Comparison of ENCODE assay signal across 8 mouse cellular contexts in the genomic region with DNA sequence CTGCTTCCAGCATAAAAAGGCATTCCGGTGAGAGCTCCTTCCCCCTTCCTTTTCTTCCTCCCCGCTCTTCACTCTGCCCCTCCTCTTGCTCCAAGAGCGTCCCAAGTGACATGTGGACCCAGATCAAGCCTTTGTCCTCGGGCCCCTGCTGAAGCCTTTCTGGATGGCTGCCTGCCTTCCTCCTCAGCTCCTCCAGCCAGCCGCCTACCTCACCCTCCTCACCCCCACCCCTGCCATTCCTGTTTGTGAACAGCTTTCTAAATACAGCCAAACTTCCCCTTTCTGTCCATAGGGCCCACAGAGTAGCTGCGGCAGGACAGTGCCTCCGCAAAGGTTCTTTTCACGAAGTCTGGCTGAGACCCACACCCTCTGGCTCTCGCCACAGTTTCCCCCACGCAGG.
DNase-seq lines count a peak whose midpoint lies in the region; ATAC-seq and TF ChIP-seq lines count a peak whose summit lies in the region.

No protein-coding gene starts in this region.

- DNase-seq in G1E (ENCODE audit: low spot score), result peak; percentile 61
- DNase-seq in spleen, postnatal 4 days (ENCODE audit: low spot score in 2 of 2), result peak; percentile 44 to 68
- DNase-seq in testis, postnatal 10 days (ENCODE audit: low spot score), result no peak

- WGBS in intestine, embryonic 15.5 days, result 51% methylated on average over 10 of the region's 10 CpGs
- 62% methylated on average over 10 of the region's 10 CpGs for WGBS in intestine, postnatal 0 days
- WGBS in forebrain, embryonic 15.5 days, result 24% methylated on average over 10 of the region's 10 CpGs
- 48% methylated on average over 10 of the region's 10 CpGs for WGBS in limb, embryonic 15.5 days

- no peak overlapping the region for H3K4me2 ChIP-seq in intestine, embryonic 15.5 days (replicated peaks)
- H3K4me2 ChIP-seq in intestine, postnatal 0 days (replicated peaks; ENCODE audit: low read depth), result no peak overlapping the region
- no peak overlapping the region for H3K4me2 ChIP-seq in forebrain, embryonic 15.5 days (replicated peaks)
- no peak overlapping the region for H3K4me2 ChIP-seq in limb, embryonic 15.5 days

- H3K27me3 ChIP-seq in intestine, embryonic 15.5 days (replicated peaks), result no peaks in the 10 kb centered on the region
- H3K27me3 ChIP-seq in intestine, postnatal 0 days (replicated peaks; ENCODE audit: control insufficient read depth, insufficient read depth, low read length), result no peaks in the 10 kb centered on the region
- peaks cover 71% of the 10 kb centered on the region for H3K27me3 ChIP-seq in G1E (ENCODE audit: insufficient read depth, low read length)
- H3K27me3 ChIP-seq in forebrain, embryonic 15.5 days, result no peaks in the 10 kb centered on the region
- no peaks in the 10 kb centered on the region for H3K27me3 ChIP-seq in limb, embryonic 15.5 days

- no peak overlapping the region; the same call in 1 of the 2 replicates for H3K27ac ChIP-seq in intestine, embryonic 15.5 days
- H3K27ac ChIP-seq in intestine, postnatal 0 days (ENCODE audit: low read depth, low read length), result no peak overlapping the region
- H3K27ac ChIP-seq in forebrain, embryonic 15.5 days (replicated peaks), result peak overlapping the region; percentile 24; the same call in 1 of the 2 replicates
- H3K27ac ChIP-seq in limb, embryonic 15.5 days, result 0 out of 2 replicates have a peak overlapping the region, but pooled peaks have one; percentile 27

- H3K9ac ChIP-seq in intestine, embryonic 15.5 days, result peak overlapping the region; percentile 10; the same call in 1 of the 2 replicates
- no peak overlapping the region for H3K9ac ChIP-seq in intestine, postnatal 0 days (ENCODE audit: low read depth, low read length)
- no peak overlapping the region for H3K9ac ChIP-seq in forebrain, embryonic 15.5 days (replicated peaks)
- no peak overlapping the region for H3K9ac ChIP-seq in limb, embryonic 15.5 days

- no peak for TF ChIP-seq CTCF in intestine, postnatal 0 days (IDR thresholded peaks at IDR 0.05; ENCODE audit: low read depth)
- no peak for TF ChIP-seq CTCF in G1E (IDR thresholded peaks at IDR 0.05; ENCODE audit: low read depth, low read length)

- no peak for ATAC-seq in intestine, embryonic 15.5 days
- ATAC-seq in intestine, postnatal 0 days, result no peak
- peak; percentile 75 for ATAC-seq in G1E (ENCODE audit: extremely low read depth, insufficient number of reproducible peaks, low FRiP score, poor library complexity, severe bottlenecking)
- ATAC-seq in forebrain, embryonic 15.5 days (replicated peaks), result no peak
- ATAC-seq in limb, embryonic 15.5 days (ENCODE audit: insufficient number of reproducible peaks, low FRiP score, low TSS enrichment, low read depth), result no peak
- no peak for ATAC-seq in megakaryocyte-erythroid progenitor cell, adult 5-6 weeks (replicated peaks; ENCODE audit: low FRiP score, low TSS enrichment, poor library complexity, severe bottlenecking)

- no peak overlapping the region for H3K4me3 ChIP-seq in intestine, embryonic 15.5 days (replicated peaks)
- no peak overlapping the region for H3K4me3 ChIP-seq in intestine, postnatal 0 days (ENCODE audit: low read depth, low read length)
- no peak overlapping the region for H3K4me3 ChIP-seq in G1E (ENCODE audit: low read depth, low read length)
- H3K4me3 ChIP-seq in forebrain, embryonic 15.5 days, result no peak overlapping the region
- H3K4me3 ChIP-seq in limb, embryonic 15.5 days, result no peak overlapping the region

- H3K9me3 ChIP-seq in intestine, embryonic 15.5 days, result no peaks in the 10 kb centered on the region
- H3K9me3 ChIP-seq in intestine, postnatal 0 days (ENCODE audit: control insufficient read depth), result no peaks in the 10 kb centered on the region
- H3K9me3 ChIP-seq in G1E (replicated peaks), result no peaks in the 10 kb centered on the region
- no peaks in the 10 kb centered on the region for H3K9me3 ChIP-seq in forebrain, embryonic 15.5 days
- H3K9me3 ChIP-seq in limb, embryonic 15.5 days, result no peaks in the 10 kb centered on the region

- no peaks in the 10 kb centered on the region for H3K36me3 ChIP-seq in intestine, embryonic 15.5 days
- H3K36me3 ChIP-seq in intestine, postnatal 0 days (ENCODE audit: control insufficient read depth, insufficient read depth), result no peaks in the 10 kb centered on the region
- no peaks in the 10 kb centered on the region for H3K36me3 ChIP-seq in G1E (replicated peaks)
- no peaks in the 10 kb centered on the region for H3K36me3 ChIP-seq in forebrain, embryonic 15.5 days
- no peaks in the 10 kb centered on the region for H3K36me3 ChIP-seq in limb, embryonic 15.5 days

- H3K4me1 ChIP-seq in intestine, embryonic 15.5 days (replicated peaks), result peaks cover 32% of the 10 kb centered on the region
- 0 out of 2 replicates have a peak, but pooled peaks cover 6% of the 10 kb centered on the region for H3K4me1 ChIP-seq in intestine, postnatal 0 days (replicated peaks; ENCODE audit: control insufficient read depth, insufficient read depth, low read length)
- H3K4me1 ChIP-seq in G1E (ENCODE audit: insufficient read depth, low read depth, low read length), result peaks cover 21% of the 10 kb centered on the region
- peaks cover 29% of the 10 kb centered on the region for H3K4me1 ChIP-seq in forebrain, embryonic 15.5 days
- peaks cover 46% of the 10 kb centered on the region for H3K4me1 ChIP-seq in limb, embryonic 15.5 days

Comparison
In these comparisons a context has a peak if more than half of its experiments do, and no peak if none do; other contexts are left out.
1. H3K27ac ChIP-seq: peak in forebrain, embryonic 15.5 days (single experiment) and limb, embryonic 15.5 days (single experiment); none in intestine, embryonic 15.5 days (single experiment) and intestine, postnatal 0 days (single experiment).